8 mouse cellular contexts compared by ENCODE assay signal in the genomic region with DNA sequence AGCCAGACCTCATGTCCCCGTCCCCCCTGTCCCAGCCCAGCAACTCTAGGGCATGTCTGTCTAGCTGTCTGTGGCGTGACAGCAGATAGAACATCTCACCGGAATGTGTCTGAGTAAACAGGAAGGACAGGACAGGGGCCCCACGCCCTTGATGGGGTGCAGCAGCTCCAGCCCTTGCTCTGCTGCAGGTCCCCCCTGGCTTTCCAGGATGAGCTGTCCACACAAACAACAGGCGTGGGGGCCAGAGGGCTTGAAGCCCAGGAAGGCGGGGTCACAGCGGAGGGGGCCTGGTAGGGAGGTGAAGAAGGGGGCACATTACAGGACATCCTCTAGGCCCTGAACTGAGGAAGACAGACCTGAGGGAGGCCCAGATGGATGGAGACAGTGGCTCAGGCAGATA. TPM values are rescaled to one million over a fixed set of nuclear protein-coding genes. Genes with fewer than 3 reads are reported as not detected.
DNase-seq lines count a peak whose midpoint lies in the region; ATAC-seq lines count a peak whose summit lies in the region.

No protein-coding gene starts in this region.

- no peak overlapping the region for H3K27ac ChIP-seq in heart, embryonic 11.5 days (ENCODE audit: low read depth, low read length)
- H3K27ac ChIP-seq in limb, embryonic 15.5 days: peak overlapping the region; percentile 51; the same call in 1 of the 2 replicates

- 70% methylated on average over 7 of the region's 7 CpGs for WGBS in heart, embryonic 11.5 days (ENCODE audit: insufficient replicate concordance)
- 81% methylated on average over 7 of the region's 7 CpGs for WGBS in limb, embryonic 15.5 days

- H3K4me2 ChIP-seq in heart, embryonic 11.5 days: no peak overlapping the region
- H3K4me2 ChIP-seq in limb, embryonic 15.5 days: no peak overlapping the region

- no peak overlapping the region for H3K9ac ChIP-seq in heart, embryonic 11.5 days (ENCODE audit: low read depth, low read length)
- H3K9ac ChIP-seq in limb, embryonic 15.5 days: no peak overlapping the region

- peaks cover 19% of the 10 kb centered on the region for H3K27me3 ChIP-seq in heart, embryonic 11.5 days (ENCODE audit: control insufficient read depth, insufficient read depth, low read length)
- peaks cover 21% of the 10 kb centered on the region for H3K27me3 ChIP-seq in limb, embryonic 15.5 days

- DNase-seq in heart, adult 8-10 months (ENCODE audit: low spot score): no peak
- peak; percentile 29 for DNase-seq in MN1 (ENCODE audit: low spot score)
- peak; percentile 73 to 81 for DNase-seq in gastrocnemius, postnatal 36 days
- no peak for DNase-seq in yolk sac, embryonic 10.5 days (ENCODE audit: low spot score)
- DNase-seq in spleen, postnatal 10 days (ENCODE audit: low spot score in 2 of 2): no peak
- DNase-seq in left cerebral cortex, adult 11 months (ENCODE audit: low spot score): no peak

- no peak overlapping the region for H3K4me3 ChIP-seq in heart, embryonic 11.5 days (ENCODE audit: low read depth, low read length)
- no peak overlapping the region for H3K4me3 ChIP-seq in limb, embryonic 15.5 days

- H3K36me3 ChIP-seq in heart, embryonic 11.5 days (ENCODE audit: control insufficient read depth, insufficient read depth, low read length): peaks cover 15% of the 10 kb centered on the region
- peaks cover 43% of the 10 kb centered on the region for H3K36me3 ChIP-seq in limb, embryonic 15.5 days

- peak; percentile 1; the same call in 1 of the 2 replicates for ATAC-seq in heart, embryonic 11.5 days (replicated peaks; ENCODE audit: insufficient number of reproducible peaks, low FRiP score, low TSS enrichment)
- ATAC-seq in limb, embryonic 15.5 days (ENCODE audit: insufficient number of reproducible peaks, low FRiP score, low TSS enrichment, low read depth): peak; percentile 24; the same call in 1 of the 2 replicates

- H3K9me3 ChIP-seq in heart, embryonic 11.5 days (replicated peaks; ENCODE audit: control insufficient read depth, low read length): no peaks in the 10 kb centered on the region
- no peaks in the 10 kb centered on the region for H3K9me3 ChIP-seq in limb, embryonic 15.5 days

- intact Hi-C loops in gastrocnemius, postnatal 36 days (cut with DNase I): no loop called here

- peaks cover 17% of the 10 kb centered on the region for H3K4me1 ChIP-seq in heart, embryonic 11.5 days (ENCODE audit: control insufficient read depth, insufficient read depth, low read length)
- H3K4me1 ChIP-seq in limb, embryonic 15.5 days: peaks cover 24% of the 10 kb centered on the region

RNA-seq across cellular contexts. Expression of a gene that starts 8.2 kb away (rescaled TPM):
- polyA plus RNA-seq in heart, embryonic 11.5 days (2014; fragmentation: Nextera tagmentation; extraction: Ambion mirVana): 41.0 and 49.8 TPM in 2 replicates
- 10 to 100 TPM; 14.4 to 19.9 (median 16.0) TPM for total RNA-seq in heart, adult 8-10 months (2022)
- 1 to 10 TPM; 5.7 to 6.6 TPM for total RNA-seq in gastrocnemius, postnatal 36 days (2021)
- 85.4 and 88.3 TPM in 2 replicates for polyA plus RNA-seq in limb, embryonic 15.5 days (2015; fragmentation: Nextera tagmentation; extraction: Ambion mirVana)

RNA-seq across cellular contexts. Expression of a gene that starts 10.6 kb away (rescaled TPM):
- polyA plus RNA-seq in heart, embryonic 11.5 days (2014; fragmentation: Nextera tagmentation; extraction: Ambion mirVana): 10.9 and 11.4 TPM in 2 replicates
- 1 to 10 TPM; 6.9 to 9.7 (median 8.6) TPM for total RNA-seq in heart, adult 8-10 months (2022)
- total RNA-seq in gastrocnemius, postnatal 36 days (2021): 1 to 10 TPM; 6.0 to 8.2 TPM
- 15.5 and 17.1 TPM in 2 replicates for polyA plus RNA-seq in limb, embryonic 15.5 days (2015; fragmentation: Nextera tagmentation; extraction: Ambion mirVana)

RNA-seq across cellular contexts. Expression of a gene that starts 15.2 kb away (rescaled TPM):
- polyA plus RNA-seq in heart, embryonic 11.5 days (2014; fragmentation: Nextera tagmentation; extraction: Ambion mirVana): 0.24 and 0.27 TPM in 2 replicates
- 10 to 100 TPM; 22.4 to 34.3 (median 32.2) TPM for total RNA-seq in heart, adult 8-10 months (2022)
- total RNA-seq in gastrocnemius, postnatal 36 days (2021): 10 to 100 TPM; 33.8 to 37.0 TPM
- 1.9 and 4.2 TPM in 2 replicates for polyA plus RNA-seq in limb, embryonic 15.5 days (2015; fragmentation: Nextera tagmentation; extraction: Ambion mirVana)

RNA-seq across cellular contexts. Expression of a gene that starts 25.8 kb away (rescaled TPM):
- polyA plus RNA-seq in heart, embryonic 11.5 days (2014; fragmentation: Nextera tagmentation; extraction: Ambion mirVana): not detected in 2 replicates
- total RNA-seq in heart, adult 8-10 months (2022): 1 to 10 TPM in 3 of 4 experiments, under 1 TPM in 1; 0.92 to 1.4 (median 1.1) TPM
- 1 to 10 TPM in 1 of 2 experiments, under 1 TPM in 1; 0.35 to 1.5 TPM for total RNA-seq in gastrocnemius, postnatal 36 days (2021)
- 0.46 and 0.60 TPM in 2 replicates for polyA plus RNA-seq in limb, embryonic 15.5 days (2015; fragmentation: Nextera tagmentation; extraction: Ambion mirVana)

RNA-seq across cellular contexts. Expression of a gene that starts 26.9 kb away (rescaled TPM):
- 31.7 and 34.3 TPM in 2 replicates for polyA plus RNA-seq in heart, embryonic 11.5 days (2014; fragmentation: Nextera tagmentation; extraction: Ambion mirVana)
- total RNA-seq in heart, adult 8-10 months (2022): 10 to 100 TPM; 48.1 to 68.8 (median 59.5) TPM
- 10 to 100 TPM; 36.2 to 40.0 TPM for total RNA-seq in gastrocnemius, postnatal 36 days (2021)
- 26.8 and 29.9 TPM in 2 replicates for polyA plus RNA-seq in limb, embryonic 15.5 days (2015; fragmentation: Nextera tagmentation; extraction: Ambion mirVana)

Comparison
In these comparisons a context has a peak if more than half of its experiments do, and no peak if none do; other contexts are left out.
1. DNase-seq: peak in MN1 (single experiment) and gastrocnemius, postnatal 36 days (2 of 2); none in heart, adult 8-10 months (single experiment), yolk sac, embryonic 10.5 days (single experiment), spleen, postnatal 10 days (0 of 2) and left cerebral cortex, adult 11 months (single experiment).